Mouse (Mus musculus) liver, embryonic 16.5 days (tissue): Measurements from ENCODE around the gene Fryl. TPM values are rescaled to one million over a fixed set of nuclear protein-coding genes. Genes with fewer than 3 reads are reported as not detected.

ENCODE experiments used
- ATAC-seq: fragments of 200-750 bp; cut with Nextera tagmentation; 2 replicates; pipeline ENCODE4 v1.8.0; 2017; ENCODE audit warnings: low read depth, mild to moderate bottlenecking, moderate number of reproducible peaks, moderate library complexity
- H3K27ac ChIP-seq: fragments of 300-500 bp; sonication (generic); 2 replicates; pipeline ENCODE4 v1.5.1; 2014; ENCODE audit warnings: mild to moderate bottlenecking, low read length
- H3K27me3 ChIP-seq: fragments of 300-500 bp; sonication (generic); 2 replicates; pipeline ENCODE4 v1.6.1; 2014; ENCODE audit warnings: low read depth, low read length, mixed read lengths; ENCODE audit not compliant: control insufficient read depth, insufficient read depth
- H3K36me3 ChIP-seq: fragments of 300-500 bp; sonication (generic); 2 replicates; pipeline ENCODE4 v1.6.1; 2014; ENCODE audit warnings: mild to moderate bottlenecking; ENCODE audit not compliant: control insufficient read depth, insufficient read depth
- H3K4me1 ChIP-seq: fragments of 300-500 bp; sonication (generic); 2 replicates; pipeline ENCODE4 v1.6.1; 2014; ENCODE audit warnings: low read depth, low read length, mixed read lengths; ENCODE audit not compliant: control insufficient read depth
- H3K4me2 ChIP-seq: fragments of 300-500 bp; sonication (generic); 2 replicates; pipeline ENCODE4 v1.6.1; 2014; ENCODE audit warnings: low read depth, low read length, mixed read lengths
- H3K4me3 ChIP-seq: fragments of 300-500 bp; sonication (generic); 2 replicates; pipeline ENCODE4 v1.5.1; 2014; ENCODE audit warnings: low read depth, mild to moderate bottlenecking, low read length
- H3K9ac ChIP-seq: fragments of 300-500 bp; sonication (generic); 2 replicates; pipeline ENCODE4 v1.6.1; 2014; ENCODE audit warnings: low read depth, low read length
- H3K9me3 ChIP-seq: fragments of 300-500 bp; sonication (generic); replicated peaks from 2 replicates; pipeline ENCODE4 v1.6.1; 2016; ENCODE audit warnings: low read length; ENCODE audit not compliant: control insufficient read depth
- WGBS: fragments of 180-500 bp; shearing (Covaris S2); extraction: QIAGEN DNeasy Blood & Tissue Kit; methylation state at CpG from one replicate; pipeline ENCODE4 v1.1.7; 2014; ENCODE audit not compliant: insufficient replicate concordance; 5-methylcytosine and 5-hydroxymethylcytosine counted together
- polyA plus RNA-seq: library from polyadenylated mRNA; unstranded; fragments of >200 nt; fragmentation: Nextera tagmentation; extraction: Ambion mirVana; gene quantifications from 2 replicates; pipeline ENCODE4 v1.2.1, GENCODE M21; 2015

Fryl gene
- polyA plus RNA-seq, 1 experiment from 2014 or later = 44.1 TPM

- Histone ChIP-seq H3K4me1 (peaks cover 33% of the 10 kb centered on the region), H3K9me3 (no peaks in the 10 kb centered on the region), H3K36me3 (no peaks in the 10 kb centered on the region), H3K9ac (no peak overlapping the region), H3K4me2 (no peak overlapping the region), H3K4me3 (no peak overlapping the region), H3K27ac (no peak overlapping the region), H3K27me3 (no peaks in the 10 kb centered on the region)
- ATAC-seq = no peak
- 40% methylated on average over 7 of the region's 7 CpGs for WGBS
Observed at GRCm38 (mm10) chr5:73197796-73198195, 58.6 kb downstream of the Fryl start.

- peaks cover 36% of the 10 kb centered on the region for H3K4me1 ChIP-seq
- no peak overlapping the region for H3K27ac ChIP-seq
- no peak overlapping the region for H3K4me3 ChIP-seq
- no peak overlapping the region for H3K4me2 ChIP-seq
- no peaks in the 10 kb centered on the region for H3K9me3 ChIP-seq
- no peak overlapping the region for H3K9ac ChIP-seq
- H3K27me3 ChIP-seq = no peaks in the 10 kb centered on the region
- no peaks in the 10 kb centered on the region for H3K36me3 ChIP-seq
- WGBS = 86% methylated on average over 14 of the region's 14 CpGs
- no peak for ATAC-seq
Observed at GRCm38 (mm10) chr5:73194740-73195139, 61.7 kb downstream of the Fryl start.

- H3K36me3 ChIP-seq = no peaks in the 10 kb centered on the region
- peak overlapping the region; percentile 97 for H3K27ac ChIP-seq
- H3K4me2 ChIP-seq = peak overlapping the region; percentile 77
- H3K9me3 ChIP-seq = no peaks in the 10 kb centered on the region
- peak; percentile 39 for ATAC-seq
- H3K9ac ChIP-seq = peak overlapping the region; percentile 66
- peak overlapping the region; percentile 44 for H3K4me3 ChIP-seq
- H3K4me1 ChIP-seq = peaks cover 38% of the 10 kb centered on the region
- H3K27me3 ChIP-seq = no peaks in the 10 kb centered on the region
- 20% methylated on average over 8 of the region's 8 CpGs for WGBS
Observed at GRCm38 (mm10) chr5:73194083-73194570, 62.3 kb downstream of the Fryl start.

DNA sequence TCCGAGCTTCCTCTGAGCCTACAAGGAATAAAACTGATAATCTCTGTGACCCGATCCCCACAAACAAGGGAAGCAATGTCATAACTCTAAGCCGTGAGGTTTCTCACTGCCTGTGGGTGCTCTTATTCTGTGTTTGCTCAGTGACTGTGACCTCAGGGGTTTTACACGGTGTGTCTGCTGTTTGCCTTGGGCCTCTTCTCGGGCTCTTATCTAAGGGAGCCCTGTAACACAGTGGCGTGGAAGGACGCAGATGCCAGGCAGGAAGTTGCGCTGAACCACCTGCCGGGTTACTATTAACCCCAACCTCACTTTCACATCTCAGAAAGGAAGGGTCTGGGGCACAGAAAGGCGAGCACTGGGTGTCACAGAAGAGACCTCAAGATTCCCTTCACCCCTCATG is 62.8 kb downstream of the Fryl start:
- Histone ChIP-seq H3K27ac (peak overlapping the region; percentile 97), H3K27me3 (no peaks in the 10 kb centered on the region), H3K4me1 (peaks cover 44% of the 10 kb centered on the region), H3K4me2 (peak overlapping the region; percentile 77), H3K9me3 (no peaks in the 10 kb centered on the region), H3K4me3 (peak overlapping the region; percentile 44), H3K36me3 (no peaks in the 10 kb centered on the region; the same call in 1 of the 2 replicates), H3K9ac (peak overlapping the region; percentile 66)
- peak; percentile 79 for ATAC-seq
- 6% methylated on average over 10 of the region's 10 CpGs for WGBS

- H3K4me2 ChIP-seq = peak overlapping the region; percentile 77
- peaks cover 4% of the 10 kb centered on the region; the same call in 1 of the 2 replicates for H3K36me3 ChIP-seq
- H3K27ac ChIP-seq = peak overlapping the region; percentile 97
- no peak for ATAC-seq
- H3K27me3 ChIP-seq = no peaks in the 10 kb centered on the region
- H3K4me3 ChIP-seq = peak overlapping the region; percentile 44
- WGBS = 81% methylated on average over 13 of the region's 13 CpGs
- peak overlapping the region; percentile 66 for H3K9ac ChIP-seq
- H3K4me1 ChIP-seq = peaks cover 49% of the 10 kb centered on the region
- no peaks in the 10 kb centered on the region for H3K9me3 ChIP-seq
Observed at GRCm38 (mm10) chr5:73192870-73193576, 63.4 kb downstream of the Fryl start.

DNA sequence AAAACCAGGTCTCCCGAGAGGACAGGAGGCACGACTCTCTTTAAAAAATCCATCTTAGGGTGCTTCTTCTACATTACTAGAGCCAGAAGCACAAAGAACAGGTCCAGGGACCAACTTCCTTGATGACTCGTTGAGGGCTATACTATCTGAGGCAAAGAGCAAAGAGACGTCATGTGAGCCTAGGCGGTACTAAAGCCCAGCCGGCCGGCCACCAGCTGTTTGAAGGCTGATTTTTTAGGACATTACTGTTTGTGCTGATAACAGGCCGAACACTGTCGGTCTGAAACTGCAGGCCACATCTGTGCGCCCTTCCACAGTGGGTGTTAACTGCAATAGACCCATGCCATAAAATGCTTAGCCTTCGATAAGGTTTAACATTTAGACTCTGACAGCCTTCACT is 64.7 kb downstream of the Fryl start:
- Histone ChIP-seq H3K9ac (peak overlapping the region; percentile 78), H3K27me3 (no peaks in the 10 kb centered on the region), H3K4me3 (peak overlapping the region; percentile 73), H3K4me2 (peak overlapping the region; percentile 59), H3K4me1 (peaks cover 52% of the 10 kb centered on the region), H3K36me3 (peaks cover 5% of the 10 kb centered on the region; the same call in 1 of the 2 replicates), H3K27ac (peak overlapping the region; percentile 97), H3K9me3 (no peaks in the 10 kb centered on the region)
- ATAC-seq = peak; percentile 91
- WGBS = 19% methylated on average over 11 of the region's 11 CpGs

- Histone ChIP-seq H3K27me3 (no peaks in the 10 kb centered on the region), H3K36me3 (peaks cover 10% of the 10 kb centered on the region; the same call in 1 of the 2 replicates), H3K4me1 (peaks cover 58% of the 10 kb centered on the region), H3K9me3 (no peaks in the 10 kb centered on the region), H3K4me3 (peak overlapping the region; percentile 66), H3K9ac (peak overlapping the region; percentile 60), H3K4me2 (peak overlapping the region; percentile 62), H3K27ac (peak overlapping the region; percentile 75)
- 75% methylated on average over 5 of the region's 5 CpGs for WGBS
- ATAC-seq = no peak
Observed at GRCm38 (mm10) chr5:73190164-73190563, 66.3 kb downstream of the Fryl start.

DNA sequence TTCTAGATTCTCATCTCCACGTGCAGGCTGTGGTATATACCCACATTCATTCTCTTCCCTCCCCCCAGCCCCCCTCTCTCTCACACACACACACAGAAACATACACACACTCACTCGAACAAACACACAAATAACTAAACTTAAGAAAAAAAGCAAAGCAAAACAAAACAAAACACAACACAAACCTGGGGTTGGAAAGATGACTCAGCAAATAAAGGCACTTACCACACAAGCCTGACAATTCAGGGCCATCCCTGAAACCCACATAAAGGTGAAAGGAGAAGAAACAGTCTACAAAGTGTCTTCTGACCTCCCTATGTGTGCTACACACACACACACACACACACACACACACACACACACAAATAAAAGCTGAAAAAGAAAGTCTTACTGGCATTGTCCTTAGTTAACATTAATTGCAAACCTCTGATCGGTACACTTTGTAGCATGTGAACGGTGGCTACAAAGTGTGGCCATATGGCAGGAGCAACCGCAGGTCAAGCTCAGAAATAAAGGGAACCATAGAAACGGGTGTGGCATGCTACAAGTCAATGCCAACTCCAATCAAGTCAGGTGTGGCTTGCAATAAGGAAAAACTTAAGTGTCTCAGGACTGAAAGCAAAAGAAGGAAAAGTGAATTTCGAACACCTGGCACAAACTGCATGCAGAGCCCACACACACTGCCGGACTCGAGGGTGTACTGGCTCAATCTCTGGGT is 66.8 kb downstream of the Fryl start:
- WGBS = 63% methylated on average over 9 of the region's 9 CpGs
- Histone ChIP-seq H3K36me3 (peaks cover 11% of the 10 kb centered on the region; the same call in 1 of the 2 replicates), H3K27me3 (no peaks in the 10 kb centered on the region), H3K4me2 (peak overlapping the region; percentile 62), H3K27ac (peak overlapping the region; percentile 75), H3K4me3 (peak overlapping the region; percentile 66), H3K4me1 (peaks cover 55% of the 10 kb centered on the region), H3K9ac (peak overlapping the region; percentile 60), H3K9me3 (no peaks in the 10 kb centered on the region)
- no peak for ATAC-seq

DNA sequence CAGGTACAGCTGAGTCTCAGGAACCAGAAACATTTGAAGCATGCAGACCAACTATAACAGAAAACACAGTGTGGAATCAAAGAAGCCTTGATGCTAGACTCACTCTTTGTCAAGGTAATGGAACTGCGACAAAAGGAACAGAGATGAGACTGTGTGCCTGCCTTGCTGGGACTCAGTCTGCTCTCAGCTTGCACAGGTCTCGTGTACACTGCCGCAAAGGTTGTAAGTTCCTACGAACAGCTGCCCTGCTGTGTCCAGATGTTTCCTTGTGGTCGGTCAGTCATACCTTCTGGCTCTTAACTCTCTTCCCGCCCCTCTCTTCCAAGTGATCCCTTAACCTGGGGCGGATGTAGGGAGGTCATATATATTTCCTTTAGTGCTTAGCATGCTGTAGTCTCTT is 67.8 kb downstream of the Fryl start:
- Histone ChIP-seq H3K27me3 (no peaks in the 10 kb centered on the region), H3K36me3 (peaks cover 11% of the 10 kb centered on the region; the same call in 1 of the 2 replicates), H3K4me2 (peak overlapping the region; percentile 62), H3K9ac (peak overlapping the region; percentile 17; the same call in 1 of the 2 replicates), H3K27ac (peak overlapping the region; percentile 75), H3K4me3 (peak overlapping the region; percentile 66), H3K9me3 (no peaks in the 10 kb centered on the region), H3K4me1 (peaks cover 44% of the 10 kb centered on the region)
- ATAC-seq = no peak
- whole genome bisulfite sequencing = 77% methylated on average over 7 of the region's 7 CpGs
